Comparison of ENCODE assay signal across 7 mouse cellular contexts in the genomic region with DNA sequence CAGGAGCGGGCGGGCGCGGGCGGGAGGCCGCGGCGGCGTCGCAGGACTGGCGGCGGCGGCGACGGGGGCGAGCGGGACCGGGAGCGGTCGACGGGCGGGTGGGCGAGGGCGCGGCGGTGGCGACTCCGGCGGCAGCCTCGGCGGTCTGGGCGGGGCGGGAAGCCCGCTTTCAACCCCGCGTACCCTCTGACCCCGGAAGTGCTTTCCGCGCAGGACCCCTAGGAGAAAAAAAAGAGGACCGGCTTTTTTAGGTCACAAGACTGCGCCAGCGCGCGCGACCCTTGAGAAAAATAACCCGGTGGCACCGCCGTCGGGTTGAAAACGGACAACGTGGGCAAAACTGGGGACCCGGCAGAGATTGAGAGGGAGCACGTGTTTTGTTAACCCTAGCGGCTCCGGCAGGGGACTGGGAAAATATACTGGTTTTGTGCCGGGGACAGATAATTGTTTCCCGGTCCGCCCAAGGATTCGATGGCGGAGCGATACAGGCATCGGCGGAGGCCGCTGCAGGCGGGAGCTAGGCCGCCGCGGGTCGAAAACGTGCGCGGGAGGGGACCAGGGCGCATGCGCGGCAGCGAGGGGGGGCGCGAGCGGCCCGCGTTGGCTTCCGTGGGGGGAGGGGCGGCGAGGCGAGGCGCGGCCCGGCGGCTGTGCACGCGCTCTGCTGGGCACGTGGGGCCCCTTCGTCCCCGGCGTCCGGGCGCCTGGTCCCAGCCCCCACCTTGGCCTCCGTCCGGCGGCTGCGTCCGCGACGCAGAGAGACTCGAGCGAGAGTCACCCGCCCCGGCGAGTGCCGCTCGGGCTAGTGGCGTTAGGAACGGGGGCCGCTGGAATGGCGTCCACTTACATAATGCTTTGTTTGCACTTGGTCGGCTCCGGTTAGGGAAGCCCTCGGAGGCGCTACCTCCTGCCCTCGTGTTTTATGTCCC. TPM values are rescaled to one million over a fixed set of nuclear protein-coding genes. Genes with fewer than 3 reads are reported as not detected.
DNase-seq lines count a peak whose midpoint lies in the region; ATAC-seq and TF ChIP-seq lines count a peak whose summit lies in the region.

TSS of gene Pcbp1 (minus strand) at position 290 of the 929 bp plus-strand sequence.

- H3K27me3 ChIP-seq in embryonic facial prominence, embryonic 12.5 days: no peaks in the 10 kb centered on the region
- no peaks in the 10 kb centered on the region for H3K27me3 ChIP-seq in kidney, adult 2 months (replicated peaks; ENCODE audit: control insufficient read depth, insufficient read depth, low read length)
- H3K27me3 ChIP-seq in limb, embryonic 12.5 days: no peaks in the 10 kb centered on the region
- no peaks in the 10 kb centered on the region for H3K27me3 ChIP-seq in midbrain, embryonic 15.5 days (replicated peaks)
- no peaks in the 10 kb centered on the region for H3K27me3 ChIP-seq in spleen, adult 2 months (ENCODE audit: control insufficient read depth, insufficient read depth, low read length)

- under 1% methylated on average over 97 of the region's 120 CpGs for WGBS in embryonic facial prominence, embryonic 12.5 days
- WGBS in kidney, adult 2 months: under 1% methylated on average over 108 of the region's 120 CpGs
- under 1% methylated on average over 112 of the region's 120 CpGs for WGBS in limb, embryonic 12.5 days
- under 1% methylated on average over 98 of the region's 120 CpGs for WGBS in midbrain, embryonic 15.5 days
- under 1% methylated on average over 120 of the region's 120 CpGs for WGBS in spleen, adult 2 months

- peak within 1 kb of the TSS; percentile 85 for H3K4me2 ChIP-seq in embryonic facial prominence, embryonic 12.5 days (replicated peaks)
- H3K4me2 ChIP-seq in limb, embryonic 12.5 days: peak within 1 kb of the TSS; percentile 91
- H3K4me2 ChIP-seq in midbrain, embryonic 15.5 days: peak within 1 kb of the TSS; percentile 76

- peak; percentile 100 for DNase-seq in adrenal gland, postnatal 25 days
- DNase-seq in heart, adult 18-20 months: peak; percentile 96 to 97
- peak; percentile 97 for DNase-seq in kidney, adult 2 months
- DNase-seq in spleen, adult 2 months (ENCODE audit: low read depth in 1 of 2, low spot score in 2 of 2): peak; percentile 88 to 93

- H3K9ac ChIP-seq in embryonic facial prominence, embryonic 12.5 days: peak within 1 kb of the TSS; percentile 99
- peak within 1 kb of the TSS; percentile 97 for H3K9ac ChIP-seq in limb, embryonic 12.5 days (replicated peaks)
- peak within 1 kb of the TSS; percentile 94 for H3K9ac ChIP-seq in midbrain, embryonic 15.5 days

- peaks cover 9% of the 10 kb centered on the region for H3K4me1 ChIP-seq in embryonic facial prominence, embryonic 12.5 days
- peaks cover 12% of the 10 kb centered on the region for H3K4me1 ChIP-seq in kidney, adult 2 months (ENCODE audit: control insufficient read depth, insufficient read depth, low read length)
- peaks cover 9% of the 10 kb centered on the region for H3K4me1 ChIP-seq in limb, embryonic 12.5 days (replicated peaks)
- H3K4me1 ChIP-seq in midbrain, embryonic 15.5 days: peaks cover 31% of the 10 kb centered on the region
- peaks cover 11% of the 10 kb centered on the region; the same call in 1 of the 2 replicates for H3K4me1 ChIP-seq in spleen, adult 2 months (ENCODE audit: control insufficient read depth, insufficient read depth, insufficient read length)

- TF ChIP-seq POLR2A in kidney, adult 2 months (IDR thresholded peaks at IDR 0.05; ENCODE audit: low read depth, low read length): peak; percentile 14
- TF ChIP-seq POLR2A in spleen, adult 2 months (IDR thresholded peaks at IDR 0.05; ENCODE audit: low read depth, low read length): peak; percentile 80

- no peak for TF ChIP-seq CTCF in kidney, adult 2 months (conservative IDR thresholded peaks at IDR 0.05; ENCODE audit: insufficient read depth, insufficient read length, low read depth, low read length)
- no peak for TF ChIP-seq CTCF in spleen, adult 2 months (IDR thresholded peaks at IDR 0.05; ENCODE audit: extremely low read depth, insufficient read depth, insufficient read length, insufficient replicate concordance)

- no peaks in the 10 kb centered on the region for H3K9me3 ChIP-seq in embryonic facial prominence, embryonic 12.5 days
- no peaks in the 10 kb centered on the region for H3K9me3 ChIP-seq in limb, embryonic 12.5 days
- no peaks in the 10 kb centered on the region for H3K9me3 ChIP-seq in midbrain, embryonic 15.5 days

- peak; percentile 76 for ATAC-seq in embryonic facial prominence, embryonic 12.5 days (ENCODE audit: insufficient number of reproducible peaks, insufficient read depth, low FRiP score, low TSS enrichment)
- ATAC-seq in limb, embryonic 12.5 days (ENCODE audit: insufficient number of reproducible peaks, insufficient read depth, low FRiP score, low TSS enrichment, low read depth): peak; percentile 76
- ATAC-seq in midbrain, embryonic 15.5 days (replicated peaks): peak; percentile 90

- H3K4me3 ChIP-seq in embryonic facial prominence, embryonic 12.5 days: peak within 1 kb of the TSS; percentile 98
- H3K4me3 ChIP-seq in kidney, adult 2 months (ENCODE audit: insufficient read depth, low read depth, low read length): peak within 1 kb of the TSS; percentile 94
- H3K4me3 ChIP-seq in limb, embryonic 12.5 days (replicated peaks): peak within 1 kb of the TSS; percentile 93
- peak within 1 kb of the TSS; percentile 64 for H3K4me3 ChIP-seq in midbrain, embryonic 15.5 days
- peak within 1 kb of the TSS; percentile 98 for H3K4me3 ChIP-seq in spleen, adult 2 months (ENCODE audit: extremely low read depth, insufficient read depth, insufficient read length)

- H3K36me3 ChIP-seq in embryonic facial prominence, embryonic 12.5 days: peaks cover 13% of the 10 kb centered on the region
- H3K36me3 ChIP-seq in kidney, adult 2 months (ENCODE audit: control insufficient read depth, insufficient read depth, low read length): peaks cover 2% of the 10 kb centered on the region; the same call in 1 of the 2 replicates
- H3K36me3 ChIP-seq in limb, embryonic 12.5 days: peaks cover 42% of the 10 kb centered on the region
- H3K36me3 ChIP-seq in midbrain, embryonic 15.5 days (replicated peaks): no peaks in the 10 kb centered on the region
- peaks cover 9% of the 10 kb centered on the region for H3K36me3 ChIP-seq in spleen, adult 2 months (ENCODE audit: control insufficient read depth, insufficient read depth, low read length)

- peak within 1 kb of the TSS; percentile 100 for H3K27ac ChIP-seq in embryonic facial prominence, embryonic 12.5 days
- peak within 1 kb of the TSS; percentile 100 for H3K27ac ChIP-seq in kidney, adult 2 months (ENCODE audit: insufficient read depth, low read depth, low read length)
- H3K27ac ChIP-seq in limb, embryonic 12.5 days: peak within 1 kb of the TSS; percentile 100
- H3K27ac ChIP-seq in midbrain, embryonic 15.5 days: peak within 1 kb of the TSS; percentile 100
- H3K27ac ChIP-seq in spleen, adult 2 months (ENCODE audit: insufficient read depth, low read length): peak within 1 kb of the TSS; percentile 100

RNA-seq across cellular contexts. Expression of gene Pcbp1, which starts in this region (rescaled TPM):
- total RNA-seq in adrenal gland, postnatal 25 days (2021): 296 and 313 TPM in 2 replicates
- 537 and 549 TPM in 2 replicates for polyA plus RNA-seq in embryonic facial prominence, embryonic 12.5 days (2016; fragmentation: Nextera tagmentation; extraction: Ambion mirVana)
- 100 to 1,000 TPM; 142 to 150 TPM for total RNA-seq in heart, adult 18-20 months (2021)
- polyA plus RNA-seq in kidney, adult 2 months (2012; rRNA removed): 165 and 166 TPM in 2 replicates
- polyA plus RNA-seq in limb, embryonic 12.5 days (2016; fragmentation: Nextera tagmentation; extraction: Ambion mirVana): 546 and 583 TPM in 2 replicates
- 339 and 344 TPM in 2 replicates for polyA plus RNA-seq in midbrain, embryonic 15.5 days (2015; fragmentation: Nextera tagmentation; extraction: Ambion mirVana)
- polyA plus RNA-seq in spleen, adult 2 months (2012; rRNA removed): 166 and 200 TPM in 2 replicates

Comparison
In these comparisons a context has a peak if more than half of its experiments do, and no peak if none do; other contexts are left out.
1. Peak in every context shown above with its lines: DNase-seq, ATAC-seq, H3K4me3 ChIP-seq and H3K27ac ChIP-seq.